Mouse (Mus musculus) ES-E14 (cell line): ENCODE measurements around the gene Fam205a1. TPM values are rescaled to one million over a fixed set of nuclear protein-coding genes. Genes with fewer than 3 reads are reported as not detected.
"Not testable (repeated sequence)": the region's sequence is repeated elsewhere in the genome, so short reads cannot be mapped to it uniquely, and the experiment has no call there.

Experiments
- DNase-seq: peaks from one replicate; pipeline ENCODE4 v3.0.0-alpha.2; 2013; ENCODE audit warnings: low read depth, low spot score
- H3K27ac ChIP-seq: 2 replicates; pipeline ENCODE4 v1.5.1; 2012; ENCODE audit warnings: low read depth, mild to moderate bottlenecking, low read length, moderate library complexity, mixed read lengths; ENCODE audit not compliant: poor library complexity, insufficient read depth, severe bottlenecking
- H3K36me3 ChIP-seq: 2 replicates; pipeline ENCODE4 v1.6.1; 2012; ENCODE audit warnings: mild to moderate bottlenecking, low read length, moderate library complexity, mixed read lengths; ENCODE audit not compliant: control insufficient read depth, poor library complexity, insufficient read depth, severe bottlenecking
- H3K4me1 ChIP-seq, 2 experiments: fragments of 150-350 bp in 1 of 2; sonication (generic) in 1 of 2; 2 replicates each; pipeline ENCODE4 v1.6.1; 2012; ENCODE audit warnings: low read length in 2 of 2, mild to moderate bottlenecking in 1 of 2, mixed read lengths in 1 of 2; ENCODE audit not compliant: control insufficient read depth in 2 of 2, insufficient read depth in 2 of 2, poor library complexity in 1 of 2
- H3K4me3 ChIP-seq, 2 experiments: fragments of 150-350 bp in 1 of 2; sonication (generic) in 1 of 2; 2 replicates each; pipeline ENCODE4 v1.5.1; 2012; ENCODE audit warnings: low read length in 2 of 2, low read depth in 1 of 2, mild to moderate bottlenecking in 1 of 2, mixed read lengths in 1 of 2; ENCODE audit not compliant: insufficient read depth in 1 of 2, poor library complexity in 1 of 2, severe bottlenecking in 1 of 2
- H3K9ac ChIP-seq: 2 replicates; pipeline ENCODE4 v1.6.1; 2012; ENCODE audit warnings: low read depth, mild to moderate bottlenecking, low read length, mixed read lengths; ENCODE audit not compliant: poor library complexity, insufficient read depth, severe bottlenecking
- H3K9me3 ChIP-seq: fragments of 150-350 bp; sonication (generic); 2 replicates; pipeline ENCODE4 v1.6.1; 2012; ENCODE audit warnings: low read depth, mild to moderate bottlenecking, low read length; ENCODE audit not compliant: control insufficient read depth, insufficient read depth
- CHD2 ChIP-seq: IDR thresholded peaks from 2 replicates; pipeline ENCODE4 v1.6.1; 2014; ENCODE audit warnings: mild to moderate bottlenecking, low read depth, low read length, inconsistent platforms
- HCFC1 ChIP-seq: IDR thresholded peaks from 2 replicates; pipeline ENCODE4 v1.6.1; 2012; ENCODE audit warnings: low read length, inconsistent platforms, borderline replicate concordance; ENCODE audit not compliant: insufficient read depth
- MAFK ChIP-seq: IDR thresholded peaks from 2 replicates; pipeline ENCODE4 v1.6.1; 2014; ENCODE audit warnings: mild to moderate bottlenecking, low read depth, low read length, inconsistent platforms; ENCODE audit not compliant: insufficient read depth
- ZC3H11A ChIP-seq: IDR thresholded peaks from 2 replicates; pipeline ENCODE4 v1.6.1; 2012; ENCODE audit warnings: low read depth, mild to moderate bottlenecking, inconsistent platforms, low read length, borderline replicate concordance
- ZNF384 ChIP-seq: IDR thresholded peaks from 2 replicates; pipeline ENCODE4 v1.6.1; 2012; ENCODE audit warnings: low read depth, low read length, inconsistent platforms
- in situ Hi-C, 2 experiments: fragments of 600-800 bp; cut with MboI; formaldehyde crosslinking; loops; one replicate each; pipeline ENCODE4 v1.15.1; 2025; ENCODE audit warnings: low sequenced_read_pairs in 2 of 2, inconsistent platforms in 1 of 2; ENCODE audit not compliant: unreplicated experiment in 2 of 2
- total RNA-seq: library from RNA; depleted of rRNA; stranded (reverse); fragments of 300-350 nt; gene quantifications from 2 replicates; pipeline ENCODE4 v1.2.3, GENCODE M21; 2012; rRNA removed

Gene Fam205a1
- total RNA-seq = 0.04 TPM in 1 of 2 replicates, not detected in the other

GRCm38 (mm10) chr4:42853788-42854187, at the start of gene Fam205a1:
Gene Fam205a1, minus strand, starts transcription at chr4:42853888.
- in situ Hi-C loops = not testable (repeated sequence)

GRCm38 (mm10) chr4:42902730-42903129, 49.0 kb upstream of the Fam205a1 start:
- Histone ChIP-seq H3K36me3 (no peaks in the 10 kb centered on the region), H3K27ac (no peak overlapping the region), H3K4me3 (no peak overlapping the region), H3K9ac (no peak overlapping the region), H3K9me3 (no peaks in the 10 kb centered on the region), H3K4me1 (peaks cover 0 to 6% of the 10 kb centered on the region in 2 experiments; a peak in 2 of 4 replicates)
- no peak for DNase-seq
- no peak for TF ChIP-seq ZNF384
- in situ Hi-C loops = no loop called here

More at GRCm38 (mm10) chr4:42853788-42854187, at the start of gene Fam205a1:
- not testable (repeated sequence) for H3K4me3 ChIP-seq, DNase-seq, H3K4me1 ChIP-seq, H3K9me3 ChIP-seq, H3K9ac ChIP-seq, H3K36me3 ChIP-seq, H3K27ac ChIP-seq

GRCm38 (mm10) chr4:42902174-42902573, 48.5 kb upstream of the Fam205a1 start:
- peak; percentile 53 for DNase-seq

GRCm38 (mm10) chr4:42900878-42901277, 47.2 kb upstream of the Fam205a1 start:
- H3K4me3 ChIP-seq = no peak overlapping the region
- no peak for DNase-seq
- in situ Hi-C loops = no loop called here
- H3K9ac ChIP-seq = no peak overlapping the region
- no peak overlapping the region for H3K27ac ChIP-seq
- H3K9me3 ChIP-seq = no peaks in the 10 kb centered on the region
- peaks cover 0 to 6% of the 10 kb centered on the region in 2 experiments; a peak in 2 of 4 replicates for H3K4me1 ChIP-seq
- H3K36me3 ChIP-seq = no peaks in the 10 kb centered on the region
- TF ChIP-seq MAFK (no peak), CHD2 (no peak), ZNF384 (no peak), HCFC1 (no peak), ZC3H11A (no peak)

More at GRCm38 (mm10) chr4:42902174-42902573, 48.5 kb upstream of the Fam205a1 start:
- Histone ChIP-seq H3K4me3 (no peak overlapping the region), H3K27ac (no peak overlapping the region), H3K9ac (no peak overlapping the region), H3K9me3 (no peaks in the 10 kb centered on the region), H3K4me1 (peaks cover 0 to 6% of the 10 kb centered on the region in 2 experiments; a peak in 2 of 4 replicates), H3K36me3 (no peaks in the 10 kb centered on the region)
- in situ Hi-C loops = no loop called here
- no peak for TF ChIP-seq MAFK

DNA sequence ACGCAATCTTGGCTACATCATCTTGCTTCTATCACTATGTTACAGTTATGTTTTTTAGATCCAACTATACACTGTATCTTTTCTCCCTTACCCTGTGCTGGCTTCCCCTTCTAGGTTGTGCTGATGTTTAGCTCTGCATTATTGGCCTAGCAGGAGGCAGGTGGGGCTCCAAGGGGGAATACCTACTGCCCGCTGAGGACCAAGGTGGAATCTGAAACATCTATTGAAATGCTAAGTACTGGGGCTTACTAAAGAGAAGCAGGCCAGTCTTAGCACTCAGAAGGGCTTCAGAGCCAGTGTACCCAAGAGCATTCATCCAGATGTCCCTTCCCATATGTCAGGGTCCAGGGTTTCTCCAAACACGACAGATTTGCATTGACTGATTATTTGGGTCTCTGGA, 45.2 kb upstream of the Fam205a1 start:
- no peaks in the 10 kb centered on the region for H3K9me3 ChIP-seq
- H3K4me3 ChIP-seq = no peak overlapping the region
- H3K4me1 ChIP-seq = peaks cover 0 to 6% of the 10 kb centered on the region in 2 experiments; a peak in 2 of 4 replicates
- H3K27ac ChIP-seq = no peak overlapping the region
- no peaks in the 10 kb centered on the region for H3K36me3 ChIP-seq
- TF ChIP-seq ZNF384 = no peak
- in situ Hi-C loops = no loop called here
- DNase-seq = no peak
- no peak overlapping the region for H3K9ac ChIP-seq
